Mouse (Mus musculus): ENCODE results near the gene Atf6b. TPM values are rescaled to one million over a fixed set of nuclear protein-coding genes. Genes with fewer than 3 reads are reported as not detected.

Gene Atf6b
- polyA plus RNA-seq, 1 experiment from 2014 or later, result 12.9 TPM

- 63% methylated on average over 11 of the region's 11 CpGs for WGBS (ENCODE audit: insufficient replicate concordance)
- no peak overlapping the region; the same call in 1 of the 2 replicates for H3K27ac ChIP-seq (ENCODE audit: low read depth)
- no peaks in the 10 kb centered on the region for H3K9me3 ChIP-seq (ENCODE audit: low read length)
- ATAC-seq, result peak; percentile 70
- H3K27me3 ChIP-seq (ENCODE audit: insufficient read depth, low read length), result no peaks in the 10 kb centered on the region
- no peak overlapping the region for H3K9ac ChIP-seq (replicated peaks)
- no peak overlapping the region for H3K4me2 ChIP-seq (ENCODE audit: low read depth, low read length)
- peaks cover 37% of the 10 kb centered on the region for H3K36me3 ChIP-seq (replicated peaks; ENCODE audit: insufficient read depth, low read length)
- no peak for TF ChIP-seq CTCF (IDR thresholded peaks at IDR 0.05; ENCODE audit: low read depth)
- TF ChIP-seq EP300 (IDR thresholded peaks at IDR 0.05; ENCODE audit: low read depth), result peak; percentile 83
- DNase-seq, result no peak
- H3K4me1 ChIP-seq (ENCODE audit: insufficient read depth), result peaks cover 5% of the 10 kb centered on the region
- no peak overlapping the region for H3K4me3 ChIP-seq (ENCODE audit: low read depth, low read length)
Observed at GRCm38 (mm10) chr17:34613054-34613645, 33.8 kb upstream of the Atf6b start.

GRCm38 (mm10) chr17:34613830-34614229 lies 33.1 kb upstream of the Atf6b start:
- H3K4me3 ChIP-seq (ENCODE audit: low read depth, low read length), result no peak overlapping the region
- 91% methylated on average over 10 of the region's 10 CpGs for WGBS (ENCODE audit: insufficient replicate concordance)
- no peaks in the 10 kb centered on the region for H3K4me1 ChIP-seq (ENCODE audit: insufficient read depth)
- H3K36me3 ChIP-seq (replicated peaks; ENCODE audit: insufficient read depth, low read length), result peaks cover 36% of the 10 kb centered on the region
- no peak overlapping the region for H3K9ac ChIP-seq (replicated peaks)
- no peak overlapping the region; the same call in 1 of the 2 replicates for H3K27ac ChIP-seq (ENCODE audit: low read depth)
- H3K9me3 ChIP-seq (ENCODE audit: low read length), result no peaks in the 10 kb centered on the region
- DNase-seq, result no peak
- no peak for ATAC-seq
- H3K4me2 ChIP-seq (ENCODE audit: low read depth, low read length), result no peak overlapping the region
- no peaks in the 10 kb centered on the region for H3K27me3 ChIP-seq (ENCODE audit: insufficient read depth, low read length)
- TF ChIP-seq EP300 (IDR thresholded peaks at IDR 0.05; ENCODE audit: low read depth), result no peak
- TF ChIP-seq CTCF (IDR thresholded peaks at IDR 0.05; ENCODE audit: low read depth), result no peak

- no peak within 1 kb of the TSS for H3K4me3 ChIP-seq (ENCODE audit: low read depth, low read length)
- H3K9me3 ChIP-seq (ENCODE audit: low read length), result no peaks in the 10 kb centered on the region
- no peak for ATAC-seq
- 84% methylated on average over 6 of the region's 6 CpGs for WGBS (ENCODE audit: insufficient replicate concordance)
- no peak within 1 kb of the TSS for H3K27ac ChIP-seq (ENCODE audit: low read depth)
- H3K36me3 ChIP-seq (replicated peaks; ENCODE audit: insufficient read depth, low read length), result peaks cover 31% of the 10 kb centered on the region
- H3K9ac ChIP-seq (replicated peaks), result no peak within 1 kb of the TSS
- H3K4me1 ChIP-seq (ENCODE audit: insufficient read depth), result no peaks in the 10 kb centered on the region
- H3K27me3 ChIP-seq (ENCODE audit: insufficient read depth, low read length), result no peaks in the 10 kb centered on the region
- no peak within 1 kb of the TSS for H3K4me2 ChIP-seq (ENCODE audit: low read depth, low read length)
- TF ChIP-seq EP300 (IDR thresholded peaks at IDR 0.05; ENCODE audit: low read depth) (no peak), CTCF (IDR thresholded peaks at IDR 0.05; ENCODE audit: low read depth) (no peak)
- DNase-seq, result no peak
Observed at GRCm38 (mm10) chr17:34615871-34616270, 31.1 kb upstream of the Atf6b start, which contains the start of gene Egfl8. Egfl8 (minus strand) TSS chr17:34615971.

- no peak overlapping the region for H3K9ac ChIP-seq (replicated peaks)
- no peak overlapping the region for H3K4me3 ChIP-seq (ENCODE audit: low read depth, low read length)
- TF ChIP-seq CTCF (IDR thresholded peaks at IDR 0.05; ENCODE audit: low read depth) (peak; percentile 96), EP300 (IDR thresholded peaks at IDR 0.05; ENCODE audit: low read depth) (no peak)
- no peaks in the 10 kb centered on the region for H3K9me3 ChIP-seq (ENCODE audit: low read length)
- WGBS (ENCODE audit: insufficient replicate concordance), result 12% methylated on average over 6 of the region's 6 CpGs
- DNase-seq (peak; percentile 81), ATAC-seq (peak; percentile 61)
- H3K27me3 ChIP-seq (ENCODE audit: insufficient read depth, low read length), result no peaks in the 10 kb centered on the region
- H3K36me3 ChIP-seq (replicated peaks; ENCODE audit: insufficient read depth, low read length), result peaks cover 20% of the 10 kb centered on the region
- no peaks in the 10 kb centered on the region for H3K4me1 ChIP-seq (ENCODE audit: insufficient read depth)
- no peak overlapping the region for H3K4me2 ChIP-seq (ENCODE audit: low read depth, low read length)
- H3K27ac ChIP-seq (ENCODE audit: low read depth), result no peak overlapping the region
Observed at GRCm38 (mm10) chr17:34618999-34619398, 27.9 kb upstream of the Atf6b start.

GRCm38 (mm10) chr17:34621006-34621405 lies 25.9 kb upstream of the Atf6b start:
- H3K27ac ChIP-seq (ENCODE audit: low read depth), result 0 out of 2 replicates have a peak overlapping the region, but pooled peaks have one; percentile 3
- H3K4me1 ChIP-seq (ENCODE audit: insufficient read depth), result 0 out of 2 replicates have a peak, but pooled peaks cover under 1% of the 10 kb centered on the region
- peak; percentile 65 for ATAC-seq
- no peak for TF ChIP-seq CTCF (IDR thresholded peaks at IDR 0.05; ENCODE audit: low read depth)
- TF ChIP-seq EP300 (IDR thresholded peaks at IDR 0.05; ENCODE audit: low read depth), result no peak
- no peak for DNase-seq
- no peaks in the 10 kb centered on the region for H3K27me3 ChIP-seq (ENCODE audit: insufficient read depth, low read length)
- WGBS (ENCODE audit: insufficient replicate concordance), result 66% methylated on average over 8 of the region's 8 CpGs
- no peaks in the 10 kb centered on the region for H3K9me3 ChIP-seq (ENCODE audit: low read length)
- no peak overlapping the region for H3K4me2 ChIP-seq (ENCODE audit: low read depth, low read length)
- H3K4me3 ChIP-seq (ENCODE audit: low read depth, low read length), result no peak overlapping the region
- H3K9ac ChIP-seq (replicated peaks), result no peak overlapping the region
- peaks cover 22% of the 10 kb centered on the region for H3K36me3 ChIP-seq (replicated peaks; ENCODE audit: insufficient read depth, low read length)

- Histone ChIP-seq H3K27me3 (ENCODE audit: insufficient read depth, low read length) (0 out of 2 replicates have a peak, but pooled peaks cover under 1% of the 10 kb centered on the region), H3K9me3 (ENCODE audit: low read length) (no peaks in the 10 kb centered on the region), H3K27ac (ENCODE audit: low read depth) (no peak overlapping the region), H3K9ac (replicated peaks) (no peak overlapping the region), H3K4me3 (ENCODE audit: low read depth, low read length) (no peak overlapping the region), H3K4me1 (ENCODE audit: insufficient read depth) (peaks cover 18% of the 10 kb centered on the region; the same call in 1 of the 2 replicates), H3K4me2 (ENCODE audit: low read depth, low read length) (no peak overlapping the region), H3K36me3 (replicated peaks; ENCODE audit: insufficient read depth, low read length) (peaks cover 20% of the 10 kb centered on the region)
- TF ChIP-seq EP300 (IDR thresholded peaks at IDR 0.05; ENCODE audit: low read depth), result no peak
- TF ChIP-seq CTCF (IDR thresholded peaks at IDR 0.05; ENCODE audit: low read depth), result peak; percentile 32; the same call in 1 of the 2 replicates
- no peak for DNase-seq
- WGBS (ENCODE audit: insufficient replicate concordance), result 76% methylated on average over 9 of the region's 9 CpGs
- no peak for ATAC-seq
Observed at GRCm38 (mm10) chr17:34623161-34623560, 23.8 kb upstream of the Atf6b start.

Measured in liver, postnatal 0 days (tissue).